Comparison of ENCODE assay signal across 23 mouse cellular contexts in genomic region chr14:78955745-78956144, GRCm38 (mm10).
A peak's percentile ranks its signal among the peaks of the same experiment; 100 is the strongest.
DNase-seq lines count a peak whose midpoint lies in the region; ATAC-seq and TF ChIP-seq lines count a peak whose summit lies in the region.
"Had no signal": no experiment of that assay in that cellular context is flagged by ENCODE, and none has a peak within 500 bp of the region (broad histone marks: within the 10 kb centered on the region; RNA-seq: fewer than 3 reads in every experiment).

No protein-coding gene starts in this region.

- no peak for TF ChIP-seq POLR2A in bone marrow macrophage, adult 2 months (IDR thresholded peaks at IDR 0.05; ENCODE audit: borderline replicate concordance, low read depth, low read length)

- no peak for TF ChIP-seq CTCF in bone marrow macrophage, adult 2 months (IDR thresholded peaks at IDR 0.05; ENCODE audit: low read depth, low read length)

- no peaks in the 10 kb centered on the region for H3K9me3 ChIP-seq in neural tube, embryonic 15.5 days (replicated peaks)
- H3K9me3 ChIP-seq: embryonic facial prominence, embryonic 12.5 days; forebrain, embryonic 12.5 days; heart, embryonic 15.5 days; hindbrain, embryonic 10.5 days; hindbrain, embryonic 15.5 days had no signal

- no peaks in the 10 kb centered on the region for H3K4me1 ChIP-seq in neural tube, embryonic 15.5 days
- peaks cover 14% of the 10 kb centered on the region for H3K4me1 ChIP-seq in bone marrow macrophage, adult 2 months (ENCODE audit: control insufficient read depth, insufficient read depth, low read length)
- H3K4me1 ChIP-seq: embryonic facial prominence, embryonic 12.5 days; forebrain, embryonic 12.5 days; heart, embryonic 15.5 days; hindbrain, embryonic 10.5 days; hindbrain, embryonic 15.5 days had no signal

- H3K36me3 ChIP-seq in neural tube, embryonic 15.5 days = peaks cover 6% of the 10 kb centered on the region; the same call in 1 of the 2 replicates
- H3K36me3 ChIP-seq: embryonic facial prominence, embryonic 12.5 days; forebrain, embryonic 12.5 days; heart, embryonic 15.5 days had no signal

- no peak overlapping the region for H3K9ac ChIP-seq in neural tube, embryonic 15.5 days (replicated peaks)
- H3K9ac ChIP-seq: embryonic facial prominence, embryonic 12.5 days; forebrain, embryonic 12.5 days; heart, embryonic 15.5 days; hindbrain, embryonic 15.5 days had no signal

- DNase-seq in neural tube, embryonic 10.5 days (ENCODE audit: extremely low spot score, low spot score) = no peak
- DNase-seq in testis, postnatal 10 days (ENCODE audit: low spot score) = no peak
- DNase-seq in adrenal gland, postnatal 25 days = no peak
- DNase-seq: adrenal gland, postnatal 14 days; B cell, adult 2 months; cerebellum, adult 2 months; cerebellum, postnatal 10 days; gastrocnemius, postnatal 10 days; heart, adult 2 months; heart, postnatal 14 days had no signal

- no peak overlapping the region for H3K27ac ChIP-seq in neural tube, embryonic 15.5 days (replicated peaks)
- H3K27ac ChIP-seq in bone marrow macrophage, adult 2 months (ENCODE audit: insufficient read depth, low read depth, low read length) = peak overlapping the region; percentile 26; the same call in 1 of the 2 replicates
- H3K27ac ChIP-seq: embryonic facial prominence, embryonic 12.5 days; forebrain, embryonic 12.5 days; heart, adult 2 months; heart, embryonic 15.5 days; hindbrain, embryonic 10.5 days; hindbrain, embryonic 15.5 days had no signal

- H3K4me3 ChIP-seq in neural tube, embryonic 15.5 days (replicated peaks) = no peak overlapping the region
- H3K4me3 ChIP-seq in bone marrow macrophage, adult 2 months (ENCODE audit: insufficient read depth, low read length) = no peak overlapping the region
- H3K4me3 ChIP-seq: embryonic facial prominence, embryonic 12.5 days; forebrain, embryonic 12.5 days; heart, adult 2 months; heart, embryonic 15.5 days; hindbrain, embryonic 10.5 days; hindbrain, embryonic 15.5 days had no signal

- H3K4me2 ChIP-seq in neural tube, embryonic 15.5 days = no peak overlapping the region
- H3K4me2 ChIP-seq: embryonic facial prominence, embryonic 12.5 days; forebrain, embryonic 12.5 days; heart, embryonic 11.5 days; heart, embryonic 15.5 days; hindbrain, embryonic 15.5 days had no signal

- 77% methylated on average over 2 of the region's 2 CpGs for whole genome bisulfite sequencing in neural tube, embryonic 15.5 days

- H3K27me3 ChIP-seq in neural tube, embryonic 15.5 days (replicated peaks) = no peaks in the 10 kb centered on the region
- H3K27me3 ChIP-seq: embryonic facial prominence, embryonic 12.5 days; forebrain, embryonic 12.5 days; heart, embryonic 15.5 days; hindbrain, embryonic 15.5 days; Patski had no signal

- ATAC-seq in neural tube, embryonic 15.5 days (ENCODE audit: low FRiP score) = peak; percentile 57; the same call in 1 of the 2 replicates
- ATAC-seq in monocyte, adult 5-6 weeks (replicated peaks; ENCODE audit: insufficient number of reproducible peaks, low FRiP score, low TSS enrichment, poor library complexity, severe bottlenecking) = peak; percentile 56; the same call in 1 of the 2 replicates
- ATAC-seq: activated CD4-positive, CD25-positive, alpha-beta regulatory T cell, adult 4 months; CD4-positive, CD25-positive, alpha-beta regulatory T cell, adult 4 months; intestine, embryonic 16.5 days; Patski had no signal
